10 mouse cellular contexts compared by ENCODE assay signal in the genomic region with DNA sequence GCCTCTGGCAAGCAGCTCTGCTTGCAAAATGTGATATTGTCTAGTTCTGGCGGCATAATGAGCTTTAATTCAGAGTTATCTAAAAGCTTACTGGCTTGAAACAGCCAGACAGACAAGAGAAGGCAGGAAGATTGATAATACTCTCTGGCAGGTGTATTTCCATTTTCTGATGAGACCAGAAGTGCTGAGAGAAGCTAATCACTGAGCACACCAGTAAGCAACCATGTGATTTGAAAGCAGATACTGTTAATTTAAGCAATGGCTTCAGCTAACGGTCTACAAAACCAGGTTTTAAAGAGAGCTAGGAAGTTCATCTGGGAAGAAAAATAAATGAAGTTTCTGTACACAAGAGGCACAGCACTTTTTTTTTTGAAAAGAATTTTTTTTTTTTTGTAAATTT.
"Had no signal": no experiment of that assay in that cellular context is flagged by ENCODE, and none has a peak within 500 bp of the region (broad histone marks: within the 10 kb centered on the region; RNA-seq: fewer than 3 reads in every experiment).

No protein-coding gene starts in this region.

- H3K27me3 ChIP-seq: kidney, embryonic 15.5 days; liver, embryonic 12.5 days; midbrain, embryonic 12.5 days had no signal

- DNase-seq: kidney, adult 2 months; kidney, postnatal 14 days; lung, embryonic 14.5 days; lung, postnatal 10 days; lung, postnatal 4 days had no signal

- H3K9me3 ChIP-seq: kidney, embryonic 15.5 days; limb, embryonic 15.5 days; liver, embryonic 12.5 days; midbrain, embryonic 12.5 days had no signal

- H3K27ac ChIP-seq: kidney, embryonic 15.5 days; limb, embryonic 15.5 days; liver, embryonic 12.5 days; midbrain, embryonic 12.5 days; stomach, postnatal 0 days had no signal

- ATAC-seq: liver, embryonic 12.5 days had no signal

- H3K4me1 ChIP-seq: kidney, embryonic 15.5 days; limb, embryonic 15.5 days; liver, embryonic 12.5 days; midbrain, embryonic 12.5 days had no signal

- H3K9ac ChIP-seq: kidney, embryonic 15.5 days; limb, embryonic 15.5 days; liver, embryonic 12.5 days; lung, embryonic 14.5 days; midbrain, embryonic 12.5 days had no signal

- H3K4me2 ChIP-seq: kidney, embryonic 15.5 days; limb, embryonic 15.5 days; liver, embryonic 12.5 days; lung, embryonic 14.5 days; midbrain, embryonic 12.5 days had no signal

- H3K4me3 ChIP-seq: kidney, embryonic 15.5 days; limb, embryonic 15.5 days; liver, embryonic 12.5 days; midbrain, embryonic 12.5 days had no signal

- H3K36me3 ChIP-seq: limb, embryonic 15.5 days; liver, embryonic 12.5 days; midbrain, embryonic 12.5 days had no signal
